Mouse (Mus musculus) forebrain, postnatal 0 days (tissue): ENCODE results near the gene Vsnl1. TPM values are rescaled to one million over a fixed set of nuclear protein-coding genes. Genes with fewer than 3 reads are reported as not detected.
A peak's percentile ranks its signal among the peaks of the same experiment; 100 is the strongest.

Source experiments
- ATAC-seq: fragments of 200-750 bp; cut with Nextera tagmentation; 2 replicates; pipeline ENCODE4 v1.8.0; 2017; ENCODE audit warnings: mild to moderate bottlenecking, moderate library complexity
- DNase-seq: peaks from one replicate; pipeline ENCODE4 v3.0.0-alpha.2; 2015
- H3K27ac ChIP-seq: fragments of 300-500 bp; sonication (generic); 2 replicates; pipeline ENCODE4 v1.5.1; 2014; ENCODE audit warnings: low read depth, mild to moderate bottlenecking, antibody characterized with exemption, low read length, moderate library complexity, mixed read lengths
- H3K27me3 ChIP-seq: fragments of 300-500 bp; sonication (generic); 2 replicates; pipeline ENCODE4 v1.6.1; 2014; ENCODE audit warnings: mild to moderate bottlenecking, low read length, mixed read lengths; ENCODE audit not compliant: insufficient read depth
- H3K36me3 ChIP-seq: fragments of 300-500 bp; sonication (generic); 2 replicates; pipeline ENCODE4 v1.6.1; 2014; ENCODE audit warnings: mild to moderate bottlenecking, moderate library complexity; ENCODE audit not compliant: insufficient read depth
- H3K4me1 ChIP-seq: fragments of 300-500 bp; sonication (generic); 2 replicates; pipeline ENCODE4 v1.6.1; 2014; ENCODE audit warnings: antibody characterized with exemption; ENCODE audit not compliant: insufficient read depth
- H3K4me2 ChIP-seq: fragments of 300-500 bp; sonication (generic); 2 replicates; pipeline ENCODE4 v1.6.1; 2014; ENCODE audit warnings: low read depth, mild to moderate bottlenecking, moderate library complexity
- H3K4me3 ChIP-seq: fragments of 300-500 bp; sonication (generic); 2 replicates; pipeline ENCODE4 v1.5.1; 2014; ENCODE audit warnings: low read depth, low read length, mixed read lengths
- H3K9ac ChIP-seq: fragments of 300-500 bp; sonication (generic); 2 replicates; pipeline ENCODE4 v1.6.1; 2014; ENCODE audit warnings: mild to moderate bottlenecking
- H3K9me3 ChIP-seq: fragments of 300-500 bp; sonication (generic); 2 replicates; pipeline ENCODE4 v1.6.1; 2016; ENCODE audit warnings: low read length
- CTCF ChIP-seq: sonication (generic); IDR thresholded peaks from 2 replicates; pipeline ENCODE4 v1.5.1; 2016; ENCODE audit warnings: antibody characterized with exemption, control low read depth, low read depth
- WGBS: fragments of 180-500 bp; shearing (Covaris S2); extraction: QIAGEN DNeasy Blood & Tissue Kit; methylation state at CpG from one replicate; pipeline ENCODE4 v1.1.7; 2014; 5-methylcytosine and 5-hydroxymethylcytosine counted together
- polyA plus RNA-seq: library from polyadenylated mRNA; unstranded; fragments of >200 nt; fragmentation: Nextera tagmentation; extraction: Ambion mirVana; gene quantifications from 2 replicates; pipeline ENCODE4 v1.2.1, GENCODE M21; 2015
- total RNA-seq: library from RNA; depleted of rRNA; stranded (reverse); fragments of >200 nt; gene quantifications from 2 replicates; pipeline ENCODE4 v1.2.3, GENCODE M21; 2014; rRNA removed

Vsnl1 gene
- total RNA-seq (125 and 133 TPM in 2 replicates), polyA plus RNA-seq (74.2 and 119 TPM in 2 replicates)

DNA sequence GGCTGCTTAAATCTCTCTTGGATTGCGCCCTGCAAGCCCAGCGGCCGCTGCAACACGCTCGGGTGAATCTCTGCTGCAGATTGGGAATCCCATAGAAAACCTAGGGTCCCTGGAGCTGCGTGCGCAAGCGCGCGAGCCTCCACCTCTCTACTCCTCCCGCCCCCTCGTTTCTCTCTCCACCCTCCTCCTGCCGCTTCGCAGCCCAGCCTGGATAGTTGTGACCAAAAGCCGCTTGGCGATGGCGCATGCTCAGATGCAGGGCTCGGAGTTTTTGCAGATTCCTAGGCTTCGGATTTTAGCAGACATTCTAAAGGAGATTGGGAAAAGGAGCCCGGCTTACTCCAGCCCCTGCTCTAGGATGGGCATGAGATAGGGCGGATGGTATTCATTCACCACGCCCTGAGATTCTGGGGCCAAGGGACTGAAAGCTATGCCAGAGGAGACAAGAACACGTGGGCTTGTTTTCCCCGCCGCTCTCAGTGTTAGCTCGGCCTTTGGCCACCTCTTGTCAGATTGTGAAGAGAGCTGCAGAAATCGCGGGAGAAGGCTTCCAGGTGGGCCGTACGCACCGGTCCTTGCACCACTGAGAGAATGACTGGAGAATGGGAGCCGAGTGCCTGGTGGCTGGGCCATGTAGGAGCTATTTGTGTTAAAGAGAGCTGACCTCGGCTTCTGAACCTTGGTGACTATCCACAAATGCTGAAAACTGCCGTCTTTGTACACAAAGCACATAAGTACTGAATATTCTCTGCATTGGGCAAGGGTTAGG, at the start of gene Vsnl1:
Vsnl1 (minus strand) TSS at position 117 of the 769 bp plus-strand sequence.
- no peaks in the 10 kb centered on the region for H3K27me3 ChIP-seq
- H3K36me3 ChIP-seq = no peaks in the 10 kb centered on the region
- peak within 1 kb of the TSS; percentile 51 for H3K4me3 ChIP-seq
- H3K9ac ChIP-seq = peak within 1 kb of the TSS; percentile 39
- 3% methylated on average over 34 of the region's 34 CpGs for WGBS
- H3K4me2 ChIP-seq = peak within 1 kb of the TSS; percentile 74
- peak; percentile 94 for DNase-seq
- peaks cover 16% of the 10 kb centered on the region for H3K4me1 ChIP-seq
- H3K9me3 ChIP-seq = no peaks in the 10 kb centered on the region
- 0 out of 2 replicates have a peak, but pooled peaks have one; percentile 4 for TF ChIP-seq CTCF
- H3K27ac ChIP-seq = peak within 1 kb of the TSS; percentile 74
- ATAC-seq = peak; percentile 97

DNA sequence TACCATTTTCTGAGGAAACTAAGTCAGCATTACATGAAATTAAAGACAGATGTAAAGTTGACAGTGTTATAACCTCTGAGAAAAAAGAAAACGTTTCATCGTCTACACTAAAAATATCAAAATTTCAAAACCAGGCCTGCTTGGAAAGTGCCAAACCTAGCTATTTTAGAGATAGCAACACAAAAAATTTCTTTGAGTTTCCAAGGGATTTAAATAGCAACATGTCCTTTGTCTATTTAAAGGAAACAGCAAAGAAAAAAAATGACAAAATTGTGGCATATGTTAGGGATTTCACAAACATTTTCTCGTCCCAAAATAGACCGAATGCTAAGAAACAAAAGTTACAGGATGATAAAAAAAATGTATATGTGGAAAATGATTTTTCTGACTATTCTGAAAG, 20.2 kb upstream of the Vsnl1 start:
- no peaks in the 10 kb centered on the region for H3K4me1 ChIP-seq
- H3K36me3 ChIP-seq = no peaks in the 10 kb centered on the region
- ATAC-seq = no peak
- DNase-seq = no peak
- H3K9ac ChIP-seq = peak overlapping the region; percentile 61; the same call in 1 of the 2 replicates
- WGBS = 70% methylated on average over 4 of the region's 4 CpGs
- no peak for TF ChIP-seq CTCF
- H3K27me3 ChIP-seq = no peaks in the 10 kb centered on the region
- H3K4me3 ChIP-seq = peak overlapping the region; percentile 45; the same call in 1 of the 2 replicates
- no peaks in the 10 kb centered on the region for H3K9me3 ChIP-seq
- H3K27ac ChIP-seq = no peak overlapping the region
- peak overlapping the region; percentile 58 for H3K4me2 ChIP-seq

DNA sequence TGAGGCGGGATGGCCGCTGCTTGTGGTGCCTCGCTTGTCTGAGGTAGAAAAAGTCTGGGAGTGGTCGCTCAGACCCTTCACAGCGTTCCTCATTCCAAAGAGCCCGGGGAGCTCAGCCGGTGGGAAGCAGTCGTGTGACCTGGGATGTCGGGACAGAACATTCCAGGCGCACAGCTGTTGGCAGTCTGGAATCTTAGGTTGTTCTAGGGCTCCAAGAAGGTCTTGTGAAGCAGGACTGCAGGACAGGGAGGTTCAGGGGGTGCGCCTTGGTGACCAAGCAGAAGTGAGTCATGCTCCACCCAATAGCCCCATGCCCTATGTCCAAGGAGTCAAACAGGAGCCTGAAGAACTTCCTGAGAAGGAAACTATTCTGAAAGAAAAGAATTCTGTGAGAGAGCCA, 19.8 kb upstream of the Vsnl1 start:
- 0 out of 2 replicates have a peak overlapping the region, but pooled peaks have one; percentile 29 for H3K27ac ChIP-seq
- no peaks in the 10 kb centered on the region for H3K4me1 ChIP-seq
- DNase-seq (no peak), ATAC-seq (peak; percentile 61; the same call in 1 of the 2 replicates)
- no peaks in the 10 kb centered on the region for H3K9me3 ChIP-seq
- no peaks in the 10 kb centered on the region for H3K36me3 ChIP-seq
- H3K27me3 ChIP-seq = no peaks in the 10 kb centered on the region
- peak overlapping the region; percentile 45 for H3K4me3 ChIP-seq
- 6% methylated on average over 11 of the region's 11 CpGs for WGBS
- H3K4me2 ChIP-seq = peak overlapping the region; percentile 58
- no peak for TF ChIP-seq CTCF
- H3K9ac ChIP-seq = peak overlapping the region; percentile 61

DNA sequence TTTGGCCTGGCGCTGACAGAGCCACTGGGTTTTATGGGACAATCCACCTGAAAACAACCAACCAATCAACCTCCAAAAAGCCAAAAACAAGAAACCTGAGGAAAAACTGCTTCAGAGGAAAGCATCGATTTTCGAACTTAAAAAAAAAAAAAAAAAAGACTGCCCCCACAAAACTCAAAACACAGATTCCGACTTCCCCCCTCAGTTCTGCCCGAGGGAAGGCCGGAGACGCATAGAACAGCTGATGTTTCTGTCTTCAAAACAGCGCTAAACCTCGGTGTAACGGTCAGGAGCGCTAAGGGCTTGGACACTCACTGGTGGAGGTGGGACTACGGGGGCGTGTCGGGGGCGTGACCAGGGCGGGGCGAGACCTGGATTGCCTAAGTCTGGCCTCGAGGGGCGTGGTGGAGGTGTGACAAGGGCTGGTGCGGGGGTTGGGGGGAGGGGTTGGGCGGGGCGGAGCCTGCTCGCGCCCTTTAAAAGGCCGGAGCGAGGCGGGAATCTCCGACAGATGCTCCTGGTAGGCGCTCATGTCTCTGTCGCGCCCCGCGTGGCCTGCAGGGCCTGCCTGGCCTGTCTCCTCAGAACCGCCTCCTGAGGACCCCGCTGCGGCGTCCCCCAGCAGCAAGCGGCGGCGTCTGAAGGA, 19.3 kb upstream of the Vsnl1 start, which contains the start of gene Rad51ap2:
Rad51ap2 (plus strand) TSS at position 531 of the 646 bp plus-strand sequence.
- Histone ChIP-seq H3K4me3 (peak within 1 kb of the TSS; percentile 45), H3K9ac (peak within 1 kb of the TSS; percentile 61), H3K36me3 (no peaks in the 10 kb centered on the region), H3K9me3 (no peaks in the 10 kb centered on the region), H3K27ac (0 out of 2 replicates have a peak within 1 kb of the TSS, but pooled peaks have one; percentile 29), H3K27me3 (no peaks in the 10 kb centered on the region), H3K4me1 (no peaks in the 10 kb centered on the region), H3K4me2 (peak within 1 kb of the TSS; percentile 58)
- peak; percentile 95 for ATAC-seq
- TF ChIP-seq CTCF = peak; percentile 31
- peak; percentile 84 for DNase-seq
- 1% methylated on average over 40 of the region's 40 CpGs for WGBS

DNA sequence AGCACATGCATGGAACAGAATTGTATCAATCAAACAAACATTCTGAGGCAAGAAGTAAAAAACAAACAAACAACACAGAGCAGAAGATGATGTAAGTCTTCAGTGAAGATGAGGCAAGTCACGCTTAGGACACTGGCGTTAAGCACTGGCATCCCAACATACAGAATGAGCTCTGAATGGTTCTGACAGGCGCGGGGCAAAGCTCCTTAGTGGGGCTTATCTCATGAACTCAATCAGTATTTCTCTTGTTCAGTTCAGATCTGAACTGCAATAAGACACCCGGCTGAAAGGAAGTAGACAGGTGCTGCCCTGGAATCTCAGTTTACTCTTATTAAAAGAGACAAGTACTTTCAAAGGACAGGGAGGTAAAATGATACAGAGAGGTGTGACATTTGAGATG, 17.7 kb upstream of the Vsnl1 start:
- TF ChIP-seq CTCF = no peak
- Histone ChIP-seq H3K9ac (no peak overlapping the region), H3K4me2 (no peak overlapping the region), H3K4me3 (no peak overlapping the region), H3K27ac (no peak overlapping the region), H3K9me3 (no peaks in the 10 kb centered on the region), H3K4me1 (no peaks in the 10 kb centered on the region), H3K27me3 (no peaks in the 10 kb centered on the region), H3K36me3 (no peaks in the 10 kb centered on the region)
- no peak for DNase-seq
- no peak for ATAC-seq
- WGBS = 67% methylated on average over 5 of the region's 5 CpGs

DNA sequence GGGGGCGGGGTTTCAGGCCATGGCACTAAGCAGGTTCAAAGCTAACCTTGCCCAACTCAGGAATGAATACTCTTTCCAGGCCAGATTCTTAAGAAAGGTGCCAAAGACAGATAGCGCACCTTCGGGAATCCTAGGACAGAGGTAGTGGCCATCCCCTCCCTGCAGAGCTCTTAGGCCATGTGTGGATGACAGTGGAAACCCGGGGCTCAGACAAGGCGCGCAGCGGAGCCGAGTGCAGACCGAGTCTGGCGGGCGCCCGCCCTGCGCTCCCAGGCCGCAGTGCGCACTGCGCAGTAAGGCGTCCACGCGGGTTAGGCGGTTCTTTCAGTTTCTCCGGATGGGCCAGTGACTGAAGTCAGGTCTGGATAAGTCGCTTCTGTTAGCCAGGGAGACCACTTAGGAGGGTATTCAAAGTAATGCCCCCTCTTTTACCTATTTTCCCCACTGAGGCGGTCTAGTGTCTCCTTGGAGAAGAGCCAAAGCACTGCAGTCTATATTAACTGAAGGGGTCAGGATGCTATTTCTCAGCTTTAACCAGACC, 1.6 kb upstream of the Vsnl1 start:
- Histone ChIP-seq H3K4me3 (peak overlapping the region; percentile 51), H3K9me3 (no peaks in the 10 kb centered on the region), H3K36me3 (no peaks in the 10 kb centered on the region), H3K4me1 (peaks cover 10% of the 10 kb centered on the region), H3K27ac (no peak overlapping the region), H3K9ac (no peak overlapping the region), H3K27me3 (no peaks in the 10 kb centered on the region), H3K4me2 (peak overlapping the region; percentile 74)
- no peak for TF ChIP-seq CTCF
- WGBS = 23% methylated on average over 23 of the region's 23 CpGs
- DNase-seq (peak; percentile 34), ATAC-seq (no peak)
